Mouse (Mus musculus) A20 (cell line): ENCODE measurements around the gene Gse1.
A peak's percentile ranks its signal among the peaks of the same experiment; 100 is the strongest.

Source experiments
- DNase-seq: peaks from one replicate; pipeline ENCODE4 v3.0.0-alpha.2; 2011; ENCODE audit warnings: low read depth, low spot score

Gene Gse1

GRCm38 (mm10) chr8:120515214-120515613 is 287.0 kb downstream of the Gse1 start:
- DNase-seq, result no peak

- DNase-seq, result no peak
These were observed 287.4 kb downstream of the Gse1 start for GRCm38 (mm10) chr8:120515650-120516049.

DNA sequence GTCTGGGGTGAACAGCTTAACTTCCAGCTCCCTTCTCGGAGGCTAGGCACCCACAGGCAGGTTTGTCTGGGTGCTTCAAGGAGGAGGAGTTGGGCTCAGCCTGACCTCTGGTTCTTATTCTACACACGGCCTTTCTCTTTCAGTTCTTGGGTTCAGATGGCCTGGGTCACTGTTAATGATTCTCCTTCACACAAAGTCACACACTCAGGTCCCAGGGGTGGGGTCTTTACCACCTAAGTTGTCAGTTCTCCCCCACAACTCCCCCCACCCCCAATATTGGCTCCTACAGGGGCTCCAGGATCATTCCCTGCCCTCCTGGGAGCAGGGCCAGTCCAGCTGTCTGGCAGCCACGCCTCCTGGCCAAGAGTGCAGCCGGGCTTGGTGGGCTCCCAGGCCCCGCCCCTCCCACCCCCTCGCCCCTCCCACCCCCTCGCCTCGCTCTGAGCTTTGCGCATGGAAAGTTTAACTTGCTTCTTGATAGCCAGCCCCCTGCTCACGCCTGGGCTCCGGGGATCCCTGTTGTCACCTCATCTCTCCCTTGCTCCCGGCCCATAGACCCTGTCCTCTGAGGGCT is 288.0 kb downstream of the Gse1 start:
- no peak for DNase-seq

DNA sequence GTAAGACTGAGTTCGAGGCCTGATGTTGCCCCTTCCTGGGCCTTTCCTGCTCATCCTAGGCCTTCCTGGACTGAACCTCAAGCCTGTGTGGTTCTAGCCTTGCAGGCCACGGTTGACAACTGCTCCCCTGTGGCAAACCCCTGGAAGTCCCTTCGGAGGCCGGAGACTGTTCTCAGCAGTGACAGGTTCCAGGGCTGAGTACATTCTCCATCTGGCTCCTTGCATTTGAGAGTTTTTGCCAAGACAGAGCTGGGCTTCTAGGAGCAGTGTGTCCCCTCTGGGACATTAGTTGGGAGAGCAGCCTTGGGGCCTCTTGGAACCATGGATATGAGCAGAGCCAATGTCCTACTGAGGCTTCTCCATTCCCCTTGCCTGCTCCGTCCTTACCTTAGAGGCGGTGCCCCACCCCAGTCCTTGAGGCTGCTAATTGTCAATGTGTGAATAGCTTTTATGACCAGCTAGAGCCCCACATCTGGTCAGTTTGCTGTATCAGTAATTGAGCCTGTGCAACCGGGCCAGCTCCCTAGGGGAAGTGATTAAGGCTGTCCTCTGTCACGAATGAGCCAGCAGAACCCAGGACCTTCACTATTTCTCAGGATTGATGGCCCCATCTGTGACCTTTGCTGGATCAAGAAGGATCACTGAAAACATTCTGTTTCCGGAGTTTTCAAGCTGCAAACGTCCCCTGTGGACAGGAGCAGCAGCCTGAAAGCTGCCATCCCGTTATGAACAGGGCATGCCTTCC is 289.6 kb downstream of the Gse1 start:
- DNase-seq, result no peak

DNA sequence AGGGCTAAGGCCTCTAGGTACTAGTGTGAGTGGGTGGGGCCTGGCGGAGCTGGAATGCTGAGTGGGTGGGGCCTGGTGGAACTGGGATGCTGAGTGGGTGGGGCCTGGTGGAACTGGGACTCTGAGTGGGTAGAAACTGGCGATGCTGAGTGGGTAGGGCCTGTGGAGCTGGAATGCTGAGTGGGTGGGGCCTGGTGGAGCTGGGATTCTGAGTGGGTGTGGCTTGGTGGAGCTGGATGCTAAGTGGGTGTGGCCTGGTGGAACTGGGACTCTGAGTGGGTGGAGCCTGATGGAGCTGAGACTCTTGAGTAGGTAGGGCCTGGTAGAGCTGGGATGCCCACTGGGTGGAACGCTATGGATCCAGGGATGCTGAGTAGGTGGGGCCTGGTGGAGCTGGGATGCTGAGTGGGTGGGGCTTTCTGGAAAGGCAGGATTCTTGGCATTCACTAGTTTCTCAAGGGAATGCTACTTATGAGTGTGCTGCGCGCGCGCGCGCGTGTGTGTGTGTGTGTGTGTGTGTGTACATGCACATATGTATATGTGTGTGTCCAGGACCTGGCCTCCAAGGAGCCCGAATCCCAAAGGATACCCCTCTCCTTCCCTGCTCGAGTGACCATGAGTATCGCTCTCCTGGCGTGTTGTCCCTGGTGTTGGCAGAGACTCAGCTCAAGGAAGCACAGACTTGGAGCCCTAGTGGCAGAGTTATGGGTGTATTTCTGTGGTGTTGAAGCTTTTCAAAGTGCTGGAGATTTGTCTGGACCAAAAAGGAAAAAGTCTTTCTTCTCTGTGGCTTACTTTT is 290.7 kb downstream of the Gse1 start:
- no peak for DNase-seq

DNA sequence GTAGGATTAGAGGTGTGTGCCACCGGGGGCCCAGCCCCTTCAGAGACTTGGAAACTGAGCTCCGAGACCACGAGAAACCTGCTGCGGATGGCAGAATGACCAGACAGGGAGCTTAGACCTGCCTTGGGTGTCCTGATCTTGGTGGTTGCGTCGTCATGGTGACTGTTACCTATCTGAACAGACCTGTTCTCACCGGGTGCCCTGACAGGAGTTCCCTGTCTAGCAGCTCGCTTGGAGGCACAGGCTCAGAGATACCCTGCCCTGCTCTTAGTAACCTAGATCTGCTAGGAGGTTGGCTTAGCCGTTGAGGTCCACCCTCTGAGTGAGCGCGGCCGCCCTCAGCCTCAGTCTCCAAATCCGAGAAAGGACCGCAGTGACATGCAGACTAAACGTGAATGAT is 292.0 kb downstream of the Gse1 start:
- DNase-seq, result no peak

DNA sequence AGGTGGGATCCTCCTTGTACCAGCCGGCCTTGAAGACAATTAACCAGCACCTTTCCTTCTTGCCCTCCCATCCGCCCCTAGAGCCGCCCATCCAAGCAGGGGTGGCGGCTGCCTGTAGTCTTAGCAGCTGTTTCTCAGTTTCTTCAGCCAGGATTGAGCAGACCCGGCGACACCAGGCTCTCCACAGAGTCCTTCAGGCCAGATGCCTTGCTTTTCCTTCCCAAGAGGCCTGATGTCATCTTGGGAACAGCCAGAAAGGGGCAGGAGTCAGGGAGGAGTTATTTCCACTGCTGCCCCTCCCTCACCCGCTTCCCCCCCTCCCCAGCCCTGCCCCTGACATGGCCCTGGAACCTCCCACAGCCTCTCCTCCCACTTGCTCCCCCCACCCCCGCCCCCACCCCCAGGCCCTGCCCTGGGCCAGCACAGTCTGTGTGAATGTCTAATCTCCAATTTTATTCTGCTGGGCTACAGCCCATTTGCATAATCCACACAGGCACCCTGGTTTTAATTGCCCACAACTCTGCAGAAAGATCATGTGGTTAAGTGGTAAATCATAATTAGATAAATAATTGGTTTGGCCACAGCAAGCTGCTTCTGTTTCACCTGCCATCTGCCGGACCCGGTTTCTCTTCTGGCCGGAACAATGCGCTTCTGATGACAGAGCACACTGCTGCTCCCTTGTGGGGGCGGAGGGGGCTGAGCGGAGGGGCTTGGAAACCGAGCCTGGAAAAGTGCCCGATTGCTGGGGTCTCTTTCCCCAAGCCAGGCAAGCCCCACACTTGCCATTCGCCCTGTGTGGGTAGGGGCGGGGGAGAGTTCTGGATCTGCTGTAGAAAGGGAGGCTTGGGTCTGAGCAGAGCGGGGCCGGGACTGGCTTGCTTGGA is 292.7 kb downstream of the Gse1 start:
- DNase-seq, result no peak

GRCm38 (mm10) chr8:120521591-120521965 is 293.3 kb downstream of the Gse1 start:
- DNase-seq, result no peak

DNA sequence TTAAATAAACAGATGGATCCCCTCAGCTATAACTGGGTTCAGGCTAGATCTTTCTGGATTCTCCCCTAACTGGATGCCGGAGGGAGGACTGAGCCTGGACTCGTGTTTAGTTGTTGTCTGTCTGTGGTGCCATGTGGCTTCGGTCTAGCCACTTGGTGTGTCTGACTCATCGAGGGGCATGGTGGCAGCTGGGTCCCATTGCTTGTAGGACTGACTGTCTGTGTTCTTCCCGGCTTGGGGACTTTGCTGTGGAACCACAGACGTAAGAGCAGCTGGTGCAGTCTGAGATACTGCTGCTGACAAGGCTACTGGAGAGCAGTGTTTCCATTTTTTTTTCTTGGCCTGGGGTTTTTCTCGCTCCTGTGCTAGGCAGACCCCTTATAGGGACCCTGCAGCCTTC is 295.4 kb downstream of the Gse1 start:
- no peak for DNase-seq

- DNase-seq, result no peak
These were observed 296.9 kb downstream of the Gse1 start for GRCm38 (mm10) chr8:120525135-120525534.

- DNase-seq, result no peak
These were observed 297.6 kb downstream of the Gse1 start for GRCm38 (mm10) chr8:120525832-120526231.

GRCm38 (mm10) chr8:120526577-120526976 is 298.3 kb downstream of the Gse1 start:
- no peak for DNase-seq

DNA sequence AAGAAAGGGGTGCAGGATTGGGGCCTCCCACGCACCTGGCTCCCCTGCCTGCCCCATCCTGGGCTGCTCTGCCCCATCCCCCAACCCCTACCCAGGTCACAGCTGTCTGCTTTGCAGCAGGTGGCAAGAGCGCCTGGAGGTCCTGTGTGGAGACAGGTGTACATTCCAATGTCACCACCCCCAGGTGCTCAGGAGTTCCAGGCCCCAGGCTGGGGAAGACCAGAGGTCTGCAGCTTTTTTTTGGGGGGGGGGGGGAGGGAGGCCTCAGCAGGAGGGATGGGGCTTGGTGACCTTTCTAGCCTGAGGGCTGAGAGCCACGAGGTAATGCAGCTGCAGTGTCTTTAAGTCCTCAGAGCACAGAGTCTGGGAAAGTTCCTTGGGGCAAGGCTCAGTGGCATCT is 300.1 kb downstream of the Gse1 start:
- DNase-seq, result peak; percentile 92

DNA sequence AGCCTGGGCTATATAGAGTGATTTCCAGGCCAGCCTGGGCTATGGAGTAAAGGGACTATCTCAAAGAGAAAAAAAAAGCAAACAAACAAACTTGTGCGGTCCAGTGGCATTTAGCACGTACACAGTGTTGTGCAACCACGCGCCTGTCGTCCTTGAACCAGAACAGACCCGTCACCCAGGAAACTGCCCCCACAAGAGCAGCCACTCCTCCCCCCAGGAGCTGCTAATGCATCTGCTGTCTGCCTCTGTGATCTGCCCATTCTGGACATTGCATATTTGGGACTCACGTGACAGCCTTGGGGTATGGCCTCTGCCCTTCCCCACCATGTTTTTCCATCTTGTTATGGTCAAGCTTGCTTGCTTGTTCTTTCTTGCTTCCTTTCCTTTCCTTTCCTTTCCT is 301.0 kb downstream of the Gse1 start:
- DNase-seq, result peak; percentile 89

DNA sequence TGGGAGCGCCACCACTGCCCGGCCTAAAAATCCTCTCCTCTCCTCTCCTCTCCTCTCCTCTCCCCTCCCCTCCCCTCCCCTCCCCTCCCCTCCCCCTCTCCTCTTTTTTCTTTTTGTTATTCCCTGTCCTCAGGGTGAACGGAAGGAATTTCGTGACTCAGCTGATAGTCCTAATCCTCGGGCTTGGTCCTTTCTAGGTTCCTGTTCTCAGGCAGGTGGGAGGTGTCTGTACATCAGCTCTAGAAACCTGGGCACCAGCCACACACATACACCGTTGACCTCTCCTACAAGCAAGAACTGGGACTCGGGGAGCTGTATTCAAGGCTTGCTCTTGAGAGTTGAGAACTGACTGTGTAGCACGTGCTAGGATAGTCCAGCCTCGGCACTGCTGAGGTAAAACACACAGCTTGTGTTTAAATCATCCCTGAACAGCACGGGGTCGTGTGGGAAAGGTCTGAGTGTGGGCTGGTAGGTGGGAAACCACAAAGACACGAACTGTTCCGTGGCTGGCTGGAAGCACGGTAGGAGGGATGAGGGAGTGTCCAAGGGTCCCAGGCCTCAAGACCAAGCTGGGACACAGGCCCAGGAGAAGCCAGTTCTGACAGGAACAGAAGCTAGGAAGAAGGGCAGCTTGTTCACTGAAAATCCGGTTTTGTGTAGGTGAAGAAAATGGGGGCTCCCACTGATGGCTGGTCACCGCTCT is 302.8 kb downstream of the Gse1 start:
- DNase-seq, result no peak

- no peak for DNase-seq
These were observed 303.7 kb downstream of the Gse1 start for GRCm38 (mm10) chr8:120531775-120532516.

GRCm38 (mm10) chr8:120532517-120533215 is 304.4 kb downstream of the Gse1 start:
- peak; percentile 90 for DNase-seq

- no peak for DNase-seq
These were observed 305.1 kb downstream of the Gse1 start for GRCm38 (mm10) chr8:120533380-120533779.

- DNase-seq, result no peak
These were observed 305.8 kb downstream of the Gse1 start for GRCm38 (mm10) chr8:120534080-120534479.
